Mouse (Mus musculus) neural tube, embryonic 14.5 days (tissue): Measurements from ENCODE around the gene Fastkd5. TPM values are rescaled to one million over a fixed set of nuclear protein-coding genes. Genes with fewer than 3 reads are reported as not detected.
"Not testable (repeated sequence)": the region's sequence is repeated elsewhere in the genome, so short reads cannot be mapped to it uniquely, and the experiment has no call there.

Experiments
- ATAC-seq: fragments of 200-750 bp; cut with Nextera tagmentation; 2 replicates; pipeline ENCODE4 v1.8.0; 2017; ENCODE audit warnings: low read depth, mild to moderate bottlenecking, moderate TSS enrichment, moderate library complexity
- H3K27ac ChIP-seq: fragments of 300-500 bp; sonication (generic); 2 replicates; pipeline ENCODE4 v1.5.1; 2014; ENCODE audit warnings: low read depth, mild to moderate bottlenecking, control low read depth, low read length, moderate library complexity, mixed read lengths
- H3K27me3 ChIP-seq: fragments of 300-500 bp; sonication (generic); 2 replicates; pipeline ENCODE4 v1.6.1; 2014; ENCODE audit warnings: low read length; ENCODE audit not compliant: control insufficient read depth, insufficient read depth
- H3K36me3 ChIP-seq: fragments of 300-500 bp; sonication (generic); 2 replicates; pipeline ENCODE4 v1.6.1; 2014; ENCODE audit warnings: low read length, mixed read lengths; ENCODE audit not compliant: control insufficient read depth, insufficient read depth
- H3K4me1 ChIP-seq: fragments of 300-500 bp; sonication (generic); 2 replicates; pipeline ENCODE4 v1.6.1; 2014; ENCODE audit warnings: low read length; ENCODE audit not compliant: control insufficient read depth, insufficient read depth
- H3K4me2 ChIP-seq: fragments of 300-500 bp; sonication (generic); 2 replicates; pipeline ENCODE4 v1.6.1; 2014; ENCODE audit warnings: mild to moderate bottlenecking, low read depth, low read length, control low read depth
- H3K4me3 ChIP-seq: fragments of 300-500 bp; sonication (generic); 2 replicates; pipeline ENCODE4 v1.5.1; 2014; ENCODE audit warnings: low read depth, low read length, control low read depth, mixed read lengths
- H3K9ac ChIP-seq: fragments of 300-500 bp; sonication (generic); replicated peaks from 2 replicates; pipeline ENCODE4 v1.6.1; 2014; ENCODE audit warnings: low read depth, mild to moderate bottlenecking, control low read depth, low read length, mixed read lengths
- H3K9me3 ChIP-seq: fragments of 300-500 bp; sonication (generic); 2 replicates; pipeline ENCODE4 v1.6.1; 2016; ENCODE audit warnings: low read length; ENCODE audit not compliant: control insufficient read depth
- WGBS: fragments of 180-500 bp; shearing (Covaris S2); extraction: QIAGEN DNeasy Blood & Tissue Kit; methylation state at CpG from one replicate; pipeline ENCODE4 v1.1.7; 2014; 5-methylcytosine and 5-hydroxymethylcytosine counted together
- polyA plus RNA-seq: library from polyadenylated mRNA; unstranded; fragments of >200 nt; fragmentation: Nextera tagmentation; extraction: Ambion mirVana; gene quantifications from 2 replicates; pipeline ENCODE4 v1.2.1, GENCODE M21; 2014

Fastkd5 gene
- polyA plus RNA-seq, 1 experiment from 2014 or later: 12.4 TPM

- Histone ChIP-seq H3K4me1 (0 out of 2 replicates have a peak, but pooled peaks cover 3% of the 10 kb centered on the region), H3K9ac (no peak overlapping the region), H3K27ac (no peak overlapping the region), H3K36me3 (no peaks in the 10 kb centered on the region), H3K9me3 (no peaks in the 10 kb centered on the region), H3K4me2 (no peak overlapping the region; the same call in 1 of the 2 replicates), H3K4me3 (peak overlapping the region; percentile 19), H3K27me3 (peaks cover 42% of the 10 kb centered on the region)
- no peak for ATAC-seq
- WGBS: 1% methylated on average over 9 of the region's 9 CpGs
These were observed 52.8 kb downstream of the Fastkd5 start for GRCm38 (mm10) chr2:130577021-130577420.

- WGBS: 2% methylated on average over 29 of the region's 32 CpGs
- Histone ChIP-seq H3K4me3 (peak overlapping the region; percentile 19), H3K4me2 (peak overlapping the region; percentile 40), H3K27me3 (peaks cover 42% of the 10 kb centered on the region), H3K9ac (0 out of 2 replicates have a peak overlapping the region, but pooled peaks have one; percentile 7)
- not testable (repeated sequence) for H3K36me3 ChIP-seq, ATAC-seq, H3K9me3 ChIP-seq, H3K4me1 ChIP-seq, H3K27ac ChIP-seq
These were observed 53.3 kb downstream of the Fastkd5 start for GRCm38 (mm10) chr2:130576564-130576963.

- ATAC-seq: no peak
- H3K27me3 ChIP-seq: peaks cover 42% of the 10 kb centered on the region
- WGBS: 44% methylated on average over 9 of the region's 9 CpGs
- 0 out of 2 replicates have a peak, but pooled peaks cover 3% of the 10 kb centered on the region for H3K4me1 ChIP-seq
- H3K9ac ChIP-seq: 0 out of 2 replicates have a peak within 1 kb of the TSS, but pooled peaks have one; percentile 7
- no peaks in the 10 kb centered on the region for H3K36me3 ChIP-seq
- H3K9me3 ChIP-seq: no peaks in the 10 kb centered on the region
- H3K27ac ChIP-seq: no peak within 1 kb of the TSS
- H3K4me2 ChIP-seq: peak within 1 kb of the TSS; percentile 40
- H3K4me3 ChIP-seq: peak within 1 kb of the TSS; percentile 19
These were observed 54.0 kb downstream of the Fastkd5 start, which contains the start of gene Oxt for GRCm38 (mm10) chr2:130575873-130576272. TSS of gene Oxt (plus strand) at chr2:130576173.

GRCm38 (mm10) chr2:130574960-130575359, 54.9 kb downstream of the Fastkd5 start:
- ATAC-seq: no peak
- WGBS: 83% methylated on average over 5 of the region's 5 CpGs
- no peak overlapping the region for H3K4me3 ChIP-seq
- no peak overlapping the region for H3K4me2 ChIP-seq
- H3K36me3 ChIP-seq: no peaks in the 10 kb centered on the region
- no peak overlapping the region for H3K27ac ChIP-seq
- H3K27me3 ChIP-seq: peaks cover 37% of the 10 kb centered on the region
- H3K9ac ChIP-seq: no peak overlapping the region
- 0 out of 2 replicates have a peak, but pooled peaks cover 3% of the 10 kb centered on the region for H3K4me1 ChIP-seq
- no peaks in the 10 kb centered on the region for H3K9me3 ChIP-seq

- Histone ChIP-seq H3K9me3 (no peaks in the 10 kb centered on the region), H3K4me2 (no peak overlapping the region), H3K4me1 (peaks cover 2% of the 10 kb centered on the region; the same call in 1 of the 2 replicates), H3K4me3 (no peak overlapping the region), H3K27me3 (no peaks in the 10 kb centered on the region), H3K36me3 (peaks cover 12% of the 10 kb centered on the region), H3K9ac (no peak overlapping the region), H3K27ac (no peak overlapping the region)
- no peak for ATAC-seq
These were observed 59.9 kb downstream of the Fastkd5 start for GRCm38 (mm10) chr2:130569926-130570325.

GRCm38 (mm10) chr2:130568921-130569320, 60.9 kb downstream of the Fastkd5 start:
- Histone ChIP-seq H3K27ac (no peak overlapping the region), H3K4me1 (peaks cover 9% of the 10 kb centered on the region), H3K9me3 (no peaks in the 10 kb centered on the region), H3K9ac (no peak overlapping the region), H3K36me3 (peaks cover 12% of the 10 kb centered on the region), H3K4me3 (no peak overlapping the region), H3K27me3 (no peaks in the 10 kb centered on the region), H3K4me2 (no peak overlapping the region)
- ATAC-seq: no peak
- WGBS: 74% methylated on average over 4 of the region's 4 CpGs

- Histone ChIP-seq H3K9ac (no peak overlapping the region), H3K27ac (no peak overlapping the region), H3K27me3 (no peaks in the 10 kb centered on the region), H3K36me3 (peaks cover 12% of the 10 kb centered on the region), H3K4me3 (peak overlapping the region; percentile 91; the same call in 1 of the 2 replicates), H3K4me1 (peaks cover 9% of the 10 kb centered on the region), H3K4me2 (peak overlapping the region; percentile 73; the same call in 1 of the 2 replicates), H3K9me3 (no peaks in the 10 kb centered on the region)
- 87% methylated on average over 8 of the region's 8 CpGs for WGBS
- ATAC-seq: no peak
These were observed 64.8 kb downstream of the Fastkd5 start for GRCm38 (mm10) chr2:130564983-130565382.

GRCm38 (mm10) chr2:130564063-130564462, 65.8 kb downstream of the Fastkd5 start:
- H3K27ac ChIP-seq: no peak overlapping the region
- ATAC-seq: peak; percentile 18
- peak overlapping the region; percentile 91 for H3K4me3 ChIP-seq
- 0% methylated on average over 22 of the region's 23 CpGs for WGBS
- H3K4me1 ChIP-seq: peaks cover 9% of the 10 kb centered on the region
- H3K9me3 ChIP-seq: no peaks in the 10 kb centered on the region
- H3K9ac ChIP-seq: peak overlapping the region; percentile 86
- H3K27me3 ChIP-seq: no peaks in the 10 kb centered on the region
- peak overlapping the region; percentile 73 for H3K4me2 ChIP-seq
- peaks cover 12% of the 10 kb centered on the region for H3K36me3 ChIP-seq
